Mouse (Mus musculus): Measurements from ENCODE around the gene Zfp507.

GRCm38 (mm10) chr7:35746686-35747396, 56.0 kb downstream of the Zfp507 start:
- no peak for TF ChIP-seq CTCF (conservative IDR thresholded peaks at IDR 0.05; ENCODE audit: low read length)
- TF ChIP-seq NANOG (IDR thresholded peaks at IDR 0.05; ENCODE audit: borderline replicate concordance, low read length), result no peak
- TF ChIP-seq POU5F1 (IDR thresholded peaks at IDR 0.05; ENCODE audit: borderline replicate concordance, low read length), result no peak
